Mouse (Mus musculus) brain, embryonic 14.5 days (tissue): ENCODE measurements around the gene Prkaca.

Experiments
- CTCF ChIP-seq: fragments of 200-500 bp; IDR thresholded peaks from 2 replicates; pipeline ENCODE4 v1.5.1; 2012; ENCODE audit warnings: inconsistent platforms, mild to moderate bottlenecking, moderate library complexity, borderline replicate concordance; ENCODE audit not compliant: insufficient read depth, insufficient read length; ENCODE audit errors: extremely low read depth
- POLR2A ChIP-seq: fragments of 200-500 bp; IDR thresholded peaks from 2 replicates; pipeline ENCODE4 v1.6.1; 2012; ENCODE audit warnings: mild to moderate bottlenecking, inconsistent platforms, borderline replicate concordance; ENCODE audit not compliant: poor library complexity, insufficient read depth, insufficient read length, severe bottlenecking; ENCODE audit errors: extremely low read depth

DNA sequence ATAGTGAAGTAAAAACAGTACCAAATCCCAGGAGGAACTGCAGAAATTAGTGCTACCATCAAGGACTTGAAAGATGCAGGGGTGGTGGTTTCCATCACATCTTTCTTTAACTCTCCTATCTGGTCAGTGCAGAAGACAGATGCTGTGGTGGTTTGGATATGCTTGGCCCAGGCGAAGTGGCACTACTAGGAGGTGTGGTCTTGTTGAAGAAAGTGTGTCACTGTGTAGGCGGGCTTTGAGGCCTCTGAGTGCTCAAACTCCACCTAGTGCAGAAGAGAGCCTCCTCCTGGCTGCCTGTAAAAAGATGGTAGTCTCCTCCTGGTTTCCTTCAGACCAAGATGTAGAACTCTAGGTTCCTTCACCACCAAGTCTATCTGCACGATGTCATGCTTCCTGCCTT, 27.3 kb upstream of the Prkaca start:
- TF ChIP-seq POLR2A (no peak), CTCF (no peak)
